Mouse (Mus musculus) limb, embryonic 14.5 days (tissue): ENCODE results near the gene Fbxw25. TPM values are rescaled to one million over a fixed set of nuclear protein-coding genes. Genes with fewer than 3 reads are reported as not detected.

ENCODE experiments used
- ATAC-seq: fragments of 200-750 bp; cut with Nextera tagmentation; 2 replicates; pipeline ENCODE4 v1.8.0; 2017; ENCODE audit warnings: low read depth, moderate number of reproducible peaks, moderate TSS enrichment; ENCODE audit not compliant: low FRiP score
- DNase-seq: peaks from one replicate; pipeline ENCODE4 v3.0.0-alpha.2; 2015; ENCODE audit warnings: low spot score
- H3K27ac ChIP-seq: fragments of 300-500 bp; sonication (generic); replicated peaks from 2 replicates; pipeline ENCODE4 v1.5.1; 2014; ENCODE audit warnings: low read depth, mild to moderate bottlenecking, low read length, moderate library complexity, mixed read lengths
- H3K27me3 ChIP-seq: fragments of 300-500 bp; sonication (generic); 2 replicates; pipeline ENCODE4 v1.6.1; 2014; ENCODE audit warnings: low read length, mixed read lengths; ENCODE audit not compliant: control insufficient read depth, insufficient read depth
- H3K36me3 ChIP-seq: fragments of 300-500 bp; sonication (generic); 2 replicates; pipeline ENCODE4 v1.6.1; 2014; ENCODE audit warnings: mild to moderate bottlenecking, low read length, moderate library complexity, mixed read lengths; ENCODE audit not compliant: control insufficient read depth, insufficient read depth
- H3K4me1 ChIP-seq: fragments of 300-500 bp; sonication (generic); 2 replicates; pipeline ENCODE4 v1.6.1; 2014; ENCODE audit warnings: antibody characterized with exemption, low read length, mixed read lengths; ENCODE audit not compliant: control insufficient read depth, insufficient read depth
- H3K4me2 ChIP-seq: fragments of 300-500 bp; sonication (generic); replicated peaks from 2 replicates; pipeline ENCODE4 v1.6.1; 2014; ENCODE audit warnings: low read depth, mild to moderate bottlenecking, low read length, moderate library complexity; ENCODE audit not compliant: severe bottlenecking
- H3K4me3 ChIP-seq: fragments of 300-500 bp; sonication (generic); replicated peaks from 2 replicates; pipeline ENCODE4 v1.5.1; 2014; ENCODE audit warnings: low read length
- H3K9ac ChIP-seq: fragments of 300-500 bp; sonication (generic); 2 replicates; pipeline ENCODE4 v1.6.1; 2014; ENCODE audit warnings: mild to moderate bottlenecking, low read depth, low read length, moderate library complexity; ENCODE audit not compliant: severe bottlenecking
- H3K9me3 ChIP-seq: fragments of 300-500 bp; sonication (generic); 2 replicates; pipeline ENCODE4 v1.6.1; 2016; ENCODE audit warnings: low read length; ENCODE audit not compliant: control insufficient read depth
- POLR2A ChIP-seq: fragments of 200-500 bp; IDR thresholded peaks from 2 replicates; pipeline ENCODE4 v1.8.0; 2012; ENCODE audit warnings: inconsistent platforms, mild to moderate bottlenecking, moderate library complexity, borderline replicate concordance; ENCODE audit not compliant: insufficient read depth, insufficient read length; ENCODE audit errors: extremely low read depth
- polyA plus RNA-seq, 2 experiments: library from polyadenylated mRNA; depleted of rRNA in 1 of 2; stranded (reverse) in 1 of 2; unstranded in 1 of 2; fragments of >200 nt; fragmentation: Nextera tagmentation in 1 of 2; extraction: Ambion mirVana in 1 of 2; gene quantifications; 2 replicates each; pipeline versions ENCODE4 v1.2.1 to v1.2.3; 2012 to 2014

Gene Fbxw25
- polyA plus RNA-seq, 2 experiments, result not detected

DNA sequence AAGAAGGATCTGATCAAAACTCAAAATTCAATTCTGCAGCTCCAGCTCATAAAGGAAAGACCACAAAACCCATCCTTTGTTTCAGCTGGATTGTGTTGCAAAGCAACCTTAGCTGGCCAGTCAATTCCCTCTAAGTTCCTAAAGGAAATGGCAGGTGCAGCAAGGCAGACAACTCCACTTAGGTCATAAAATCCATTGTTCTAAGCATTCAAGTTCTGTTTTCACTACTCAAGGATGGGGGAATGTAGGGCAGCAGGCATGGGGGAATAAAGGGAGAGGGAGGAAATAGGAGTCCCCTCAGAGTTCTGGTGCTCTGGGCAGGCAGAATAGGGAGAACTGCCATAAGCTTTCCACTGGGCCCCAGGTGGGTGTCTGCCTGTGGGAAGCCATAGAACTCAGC lies 67.2 kb downstream of the Fbxw25 start:
- Histone ChIP-seq H3K9ac (no peak overlapping the region), H3K27ac (no peak overlapping the region), H3K36me3 (no peaks in the 10 kb centered on the region), H3K4me1 (no peaks in the 10 kb centered on the region), H3K9me3 (no peaks in the 10 kb centered on the region; the same call in 1 of the 2 replicates), H3K27me3 (no peaks in the 10 kb centered on the region), H3K4me2 (no peak overlapping the region), H3K4me3 (no peak overlapping the region)
- DNase-seq (no peak), ATAC-seq (no peak)
- no peak for TF ChIP-seq POLR2A

Other genes starting within 250 kb of the Fbxw25 start
- not detected in 2 replicates for gene Fbxw16, start 215.5 kb downstream of the Fbxw25 start, polyA plus RNA-seq (2012; rRNA removed)
- gene Fbxw16, start 215.5 kb downstream of the Fbxw25 start, polyA plus RNA-seq (2014; fragmentation: Nextera tagmentation; extraction: Ambion mirVana), result not detected in 2 replicates
- gene Fbxw19, start 168.8 kb downstream of the Fbxw25 start, polyA plus RNA-seq (2012; rRNA removed), result not detected in 2 replicates
- gene Fbxw19, start 168.8 kb downstream of the Fbxw25 start, polyA plus RNA-seq (2014; fragmentation: Nextera tagmentation; extraction: Ambion mirVana), result not detected in 2 replicates
- not detected in 2 replicates for gene Fbxw15, start 96.4 kb downstream of the Fbxw25 start, polyA plus RNA-seq (2012; rRNA removed)
- gene Fbxw15, start 96.4 kb downstream of the Fbxw25 start, polyA plus RNA-seq (2014; fragmentation: Nextera tagmentation; extraction: Ambion mirVana), result not detected in 2 replicates
- gene Fbxw24, start 38.6 kb downstream of the Fbxw25 start, polyA plus RNA-seq (2012; rRNA removed), result not detected in 2 replicates
- gene Fbxw24, start 38.6 kb downstream of the Fbxw25 start, polyA plus RNA-seq (2014; fragmentation: Nextera tagmentation; extraction: Ambion mirVana), result not detected in 2 replicates
- 0.04 TPM in 1 of 2 replicates, not detected in the other for gene Fbxw18, start 38.0 kb upstream of the Fbxw25 start, polyA plus RNA-seq (2012; rRNA removed)
- 0.12 TPM in 1 of 2 replicates, not detected in the other for gene Fbxw18, start 38.0 kb upstream of the Fbxw25 start, polyA plus RNA-seq (2014; fragmentation: Nextera tagmentation; extraction: Ambion mirVana)
- gene Fbxw26, start 81.4 kb upstream of the Fbxw25 start, polyA plus RNA-seq (2012; rRNA removed), result not detected in 2 replicates
- gene Fbxw26, start 81.4 kb upstream of the Fbxw25 start, polyA plus RNA-seq (2014; fragmentation: Nextera tagmentation; extraction: Ambion mirVana), result not detected in 2 replicates
- not detected in 2 replicates for gene Fbxw27, start 126.0 kb upstream of the Fbxw25 start, polyA plus RNA-seq (2012; rRNA removed)
- gene Fbxw27, start 126.0 kb upstream of the Fbxw25 start, polyA plus RNA-seq (2014; fragmentation: Nextera tagmentation; extraction: Ambion mirVana), result not detected in 2 replicates
- gene Spink8, start 147.6 kb upstream of the Fbxw25 start, polyA plus RNA-seq (2012; rRNA removed), result 0.09 and 0.28 TPM in 2 replicates
- 1.1 and 1.3 TPM in 2 replicates for gene Spink8, start 147.6 kb upstream of the Fbxw25 start, polyA plus RNA-seq (2014; fragmentation: Nextera tagmentation; extraction: Ambion mirVana)
- gene Nme6, start 168.1 kb upstream of the Fbxw25 start, polyA plus RNA-seq (2012; rRNA removed), result 50.5 and 52.3 TPM in 2 replicates
- gene Nme6, start 168.1 kb upstream of the Fbxw25 start, polyA plus RNA-seq (2014; fragmentation: Nextera tagmentation; extraction: Ambion mirVana), result 57.8 and 64.6 TPM in 2 replicates
- gene Camp, start 185.0 kb upstream of the Fbxw25 start, polyA plus RNA-seq (2012; rRNA removed), result 1.2 and 5.9 TPM in 2 replicates
- 1.4 and 4.8 TPM in 2 replicates for gene Camp, start 185.0 kb upstream of the Fbxw25 start, polyA plus RNA-seq (2014; fragmentation: Nextera tagmentation; extraction: Ambion mirVana)
- 24.8 and 26.1 TPM in 2 replicates for gene Cdc25a, start 210.9 kb upstream of the Fbxw25 start, polyA plus RNA-seq (2012; rRNA removed)
- gene Cdc25a, start 210.9 kb upstream of the Fbxw25 start, polyA plus RNA-seq (2014; fragmentation: Nextera tagmentation; extraction: Ambion mirVana), result 26.8 and 29.4 TPM in 2 replicates